Mouse (Mus musculus) kidney, adult 11 months (tissue): ENCODE results near the gene Nr2f2.

Experiments
- DNase-seq: peaks from one replicate; pipeline ENCODE4 v3.0.0; 2022

The Nr2f2 gene

GRCm38 (mm10) chr7:70349981-70350670, 16.4 kb downstream of the Nr2f2 start:
- DNase-seq: peak; percentile 24

- DNase-seq: no peak
Measured at GRCm38 (mm10) chr7:70348977-70349615, 17.4 kb downstream of the Nr2f2 start.

GRCm38 (mm10) chr7:70348064-70348976, 18.2 kb downstream of the Nr2f2 start:
- DNase-seq: peak; percentile 27

GRCm38 (mm10) chr7:70347618-70347958, 18.9 kb downstream of the Nr2f2 start:
- DNase-seq: peak; percentile 32

- peak; percentile 21 for DNase-seq
Measured at GRCm38 (mm10) chr7:70346951-70347617, 19.5 kb downstream of the Nr2f2 start.

- DNase-seq: peak; percentile 95
Measured at GRCm38 (mm10) chr7:70346010-70346536, 20.5 kb downstream of the Nr2f2 start.

GRCm38 (mm10) chr7:70343426-70343825, 23.1 kb downstream of the Nr2f2 start:
- DNase-seq: no peak

- DNase-seq: no peak
Measured at GRCm38 (mm10) chr7:70342771-70343170, 23.8 kb downstream of the Nr2f2 start.

GRCm38 (mm10) chr7:70342076-70342475, 24.5 kb downstream of the Nr2f2 start:
- DNase-seq: no peak

- DNase-seq: no peak
Measured at GRCm38 (mm10) chr7:70339998-70340630, 26.4 kb downstream of the Nr2f2 start.

- no peak for DNase-seq
Measured at GRCm38 (mm10) chr7:70338265-70338640, 28.3 kb downstream of the Nr2f2 start.

GRCm38 (mm10) chr7:70337581-70338264, 28.8 kb downstream of the Nr2f2 start:
- DNase-seq: peak; percentile 33

GRCm38 (mm10) chr7:70336571-70337240, 29.8 kb downstream of the Nr2f2 start:
- DNase-seq: no peak

- no peak for DNase-seq
Measured at GRCm38 (mm10) chr7:70336126-70336525, 30.4 kb downstream of the Nr2f2 start.

GRCm38 (mm10) chr7:70335411-70335810, 31.1 kb downstream of the Nr2f2 start:
- no peak for DNase-seq

- DNase-seq: peak; percentile 70
Measured at GRCm38 (mm10) chr7:70334836-70335235, 31.7 kb downstream of the Nr2f2 start.

- DNase-seq: no peak
Measured at GRCm38 (mm10) chr7:70333851-70334250, 32.7 kb downstream of the Nr2f2 start.

GRCm38 (mm10) chr7:70332926-70333664, 33.4 kb downstream of the Nr2f2 start:
- DNase-seq: no peak

GRCm38 (mm10) chr7:70332064-70332850, 34.3 kb downstream of the Nr2f2 start:
- no peak for DNase-seq
